In genomic region chr4:155694482-155695401, GRCm38 (mm10) we compare ENCODE assay signal across 8 mouse cellular contexts. TPM values are rescaled to one million over a fixed set of nuclear protein-coding genes. Genes with fewer than 3 reads are reported as not detected.
A peak's percentile ranks its signal among the peaks of the same experiment; 100 is the strongest.
DNase-seq lines count a peak whose midpoint lies in the region; ATAC-seq and TF ChIP-seq lines count a peak whose summit lies in the region.

No protein-coding gene starts in this region.

- no peaks in the 10 kb centered on the region for H3K9me3 ChIP-seq in forebrain, postnatal 0 days (ENCODE audit: low read length)
- H3K9me3 ChIP-seq in lung, embryonic 15.5 days: no peaks in the 10 kb centered on the region

- no peaks in the 10 kb centered on the region for H3K27me3 ChIP-seq in forebrain, postnatal 0 days (ENCODE audit: insufficient read depth, low read length)
- peaks cover 9% of the 10 kb centered on the region; the same call in 1 of the 2 replicates for H3K27me3 ChIP-seq in lung, embryonic 15.5 days

- DNase-seq in ES-CJ7 (ENCODE audit: low read depth, low spot score): peak; percentile 74
- DNase-seq in cerebellum, adult 11-12 months: peak; percentile 86
- DNase-seq in forebrain, postnatal 0 days: peak; percentile 91
- DNase-seq in layer of hippocampus, postnatal 10 days (ENCODE audit: low spot score in 2 of 2): peak; percentile 77 to 83
- peak; percentile 47 for DNase-seq in testis, postnatal 14 days (ENCODE audit: low spot score)

- peak; percentile 94 for ATAC-seq in forebrain, postnatal 0 days
- ATAC-seq in hematopoietic stem cell, adult 5-6 weeks (replicated peaks in 1 of 2; ENCODE audit: insufficient read depth in 1 of 2, low FRiP score in 2 of 2, low TSS enrichment in 1 of 2, low read depth in 1 of 2, poor library complexity in 2 of 2, severe bottlenecking in 2 of 2): peak; percentile 46 to 66; a peak in 3 of 4 replicates
- peak; percentile 76 for ATAC-seq in lung, embryonic 15.5 days (ENCODE audit: borderline replicate concordance, extremely low read depth, low FRiP score, low TSS enrichment)

- H3K4me1 ChIP-seq in forebrain, postnatal 0 days (ENCODE audit: insufficient read depth): peaks cover 17% of the 10 kb centered on the region
- peaks cover 13% of the 10 kb centered on the region for H3K4me1 ChIP-seq in lung, embryonic 15.5 days
- peaks cover 17% of the 10 kb centered on the region for H3K4me1 ChIP-seq in olfactory bulb, adult 2 months (ENCODE audit: control insufficient read depth, insufficient read depth, low read length)

- no peaks in the 10 kb centered on the region for H3K36me3 ChIP-seq in forebrain, postnatal 0 days (ENCODE audit: insufficient read depth)
- no peaks in the 10 kb centered on the region for H3K36me3 ChIP-seq in lung, embryonic 15.5 days

- TF ChIP-seq CTCF in forebrain, postnatal 0 days (IDR thresholded peaks at IDR 0.05; ENCODE audit: low read depth): peak; percentile 77
- 0 out of 2 replicates have a peak, but pooled peaks have one; percentile 28 for TF ChIP-seq CTCF in olfactory bulb, adult 2 months (IDR thresholded peaks at IDR 0.05; ENCODE audit: insufficient read depth, low read depth, low read length)

- H3K4me2 ChIP-seq in forebrain, postnatal 0 days (ENCODE audit: low read depth): peak overlapping the region; percentile 89
- H3K4me2 ChIP-seq in lung, embryonic 15.5 days: peak overlapping the region; percentile 99

- TF ChIP-seq POLR2A in olfactory bulb, adult 2 months (IDR thresholded peaks at IDR 0.05; ENCODE audit: insufficient read depth, low read depth, low read length): peak; percentile 88

- 4% methylated on average over 92 of the region's 92 CpGs for WGBS in forebrain, postnatal 0 days
- whole genome bisulfite sequencing in lung, embryonic 15.5 days: 2% methylated on average over 89 of the region's 92 CpGs
- WGBS in olfactory bulb, adult 2 months: under 1% methylated on average over 92 of the region's 92 CpGs

- peak overlapping the region; percentile 87 for H3K4me3 ChIP-seq in forebrain, postnatal 0 days (ENCODE audit: low read depth, low read length)
- peak overlapping the region; percentile 70 for H3K4me3 ChIP-seq in lung, embryonic 15.5 days
- peak overlapping the region; percentile 75 for H3K4me3 ChIP-seq in olfactory bulb, adult 2 months (ENCODE audit: insufficient read depth, low read depth, low read length)

- H3K9ac ChIP-seq in forebrain, postnatal 0 days: peak overlapping the region; percentile 80
- peak overlapping the region; percentile 53 for H3K9ac ChIP-seq in lung, embryonic 15.5 days

- H3K27ac ChIP-seq in forebrain, postnatal 0 days (ENCODE audit: low read depth, low read length): peak overlapping the region; percentile 95
- no peak overlapping the region for H3K27ac ChIP-seq in lung, embryonic 15.5 days
- H3K27ac ChIP-seq in olfactory bulb, adult 2 months (ENCODE audit: insufficient read depth, low read depth, low read length): peak overlapping the region; percentile 99

RNA-seq across cellular contexts. Expression of gene Fndc10, which starts 0.6 kb away (rescaled TPM):
- 31.9 and 33.5 TPM in 2 replicates for total RNA-seq in forebrain, postnatal 0 days (2014; rRNA removed)
- polyA plus RNA-seq in forebrain, postnatal 0 days (2015; fragmentation: Nextera tagmentation; extraction: Ambion mirVana): 20.4 and 24.6 TPM in 2 replicates
- 3.7 and 6.9 TPM in 2 replicates for total RNA-seq in hematopoietic stem cell, adult 5-6 weeks (2017)
- 10 to 100 TPM; 21.9 to 22.3 TPM for total RNA-seq in layer of hippocampus, postnatal 10 days (2021)
- polyA plus RNA-seq in lung, embryonic 15.5 days (2015; fragmentation: Nextera tagmentation; extraction: Ambion mirVana): 4.3 and 4.9 TPM in 2 replicates
- polyA plus RNA-seq in olfactory bulb, adult 2 months (2012; ENCODE audit: insufficient read depth, insufficient read length, low replicate concordance, missing spikeins): not detected in 2 replicates

RNA-seq across cellular contexts. Expression of gene Ssu72, which starts 9.9 kb away (rescaled TPM):
- 103 and 121 TPM in 2 replicates for total RNA-seq in forebrain, postnatal 0 days (2014; rRNA removed)
- polyA plus RNA-seq in forebrain, postnatal 0 days (2015; fragmentation: Nextera tagmentation; extraction: Ambion mirVana): 164 and 176 TPM in 2 replicates
- 73.4 and 97.7 TPM in 2 replicates for total RNA-seq in hematopoietic stem cell, adult 5-6 weeks (2017)
- total RNA-seq in layer of hippocampus, postnatal 10 days (2021): 10 to 100 TPM; 77.2 to 81.7 TPM
- 147 and 150 TPM in 2 replicates for polyA plus RNA-seq in lung, embryonic 15.5 days (2015; fragmentation: Nextera tagmentation; extraction: Ambion mirVana)
- polyA plus RNA-seq in olfactory bulb, adult 2 months (2012; ENCODE audit: insufficient read depth, insufficient read length, low replicate concordance, missing spikeins): not detected in 2 replicates

RNA-seq across cellular contexts. Expression of gene Mib2, which starts 25.7 kb away (rescaled TPM):
- 98.0 and 116 TPM in 2 replicates for total RNA-seq in forebrain, postnatal 0 days (2014; rRNA removed)
- polyA plus RNA-seq in forebrain, postnatal 0 days (2015; fragmentation: Nextera tagmentation; extraction: Ambion mirVana): 42.9 and 46.5 TPM in 2 replicates
- total RNA-seq in hematopoietic stem cell, adult 5-6 weeks (2017): 29.1 and 42.8 TPM in 2 replicates
- total RNA-seq in layer of hippocampus, postnatal 10 days (2021): 10 to 100 TPM; 89.1 to 96.6 TPM
- polyA plus RNA-seq in lung, embryonic 15.5 days (2015; fragmentation: Nextera tagmentation; extraction: Ambion mirVana): 27.6 and 29.1 TPM in 2 replicates
- polyA plus RNA-seq in olfactory bulb, adult 2 months (2012; ENCODE audit: insufficient read depth, insufficient read length, low replicate concordance, missing spikeins): not detected in 2 replicates

RNA-seq across cellular contexts. Expression of gene Tmem240, which starts 39.9 kb away (rescaled TPM):
- total RNA-seq in forebrain, postnatal 0 days (2014; rRNA removed): 43.4 and 55.2 TPM in 2 replicates
- 19.1 and 23.8 TPM in 2 replicates for polyA plus RNA-seq in forebrain, postnatal 0 days (2015; fragmentation: Nextera tagmentation; extraction: Ambion mirVana)
- total RNA-seq in hematopoietic stem cell, adult 5-6 weeks (2017): 0.31 and 1.5 TPM in 2 replicates
- total RNA-seq in layer of hippocampus, postnatal 10 days (2021): 10 to 100 TPM; 44.8 to 45.2 TPM
- polyA plus RNA-seq in lung, embryonic 15.5 days (2015; fragmentation: Nextera tagmentation; extraction: Ambion mirVana): 0.44 and 0.59 TPM in 2 replicates
- not detected in 2 replicates for polyA plus RNA-seq in olfactory bulb, adult 2 months (2012; ENCODE audit: insufficient read depth, insufficient read length, low replicate concordance, missing spikeins)

RNA-seq across cellular contexts. Expression of gene Mmp23, which starts 41.6 kb away (rescaled TPM):
- total RNA-seq in forebrain, postnatal 0 days (2014; rRNA removed): 6.0 TPM in 2 replicates
- 2.5 and 2.9 TPM in 2 replicates for polyA plus RNA-seq in forebrain, postnatal 0 days (2015; fragmentation: Nextera tagmentation; extraction: Ambion mirVana)
- total RNA-seq in hematopoietic stem cell, adult 5-6 weeks (2017): not detected in 2 replicates
- total RNA-seq in layer of hippocampus, postnatal 10 days (2021): 1 to 10 TPM; 2.7 to 4.1 TPM
- 41.7 and 47.8 TPM in 2 replicates for polyA plus RNA-seq in lung, embryonic 15.5 days (2015; fragmentation: Nextera tagmentation; extraction: Ambion mirVana)
- not detected in 2 replicates for polyA plus RNA-seq in olfactory bulb, adult 2 months (2012; ENCODE audit: insufficient read depth, insufficient read length, low replicate concordance, missing spikeins)
